Mouse (Mus musculus): Measurements from ENCODE around the gene Gtf2ird2.

DNA sequence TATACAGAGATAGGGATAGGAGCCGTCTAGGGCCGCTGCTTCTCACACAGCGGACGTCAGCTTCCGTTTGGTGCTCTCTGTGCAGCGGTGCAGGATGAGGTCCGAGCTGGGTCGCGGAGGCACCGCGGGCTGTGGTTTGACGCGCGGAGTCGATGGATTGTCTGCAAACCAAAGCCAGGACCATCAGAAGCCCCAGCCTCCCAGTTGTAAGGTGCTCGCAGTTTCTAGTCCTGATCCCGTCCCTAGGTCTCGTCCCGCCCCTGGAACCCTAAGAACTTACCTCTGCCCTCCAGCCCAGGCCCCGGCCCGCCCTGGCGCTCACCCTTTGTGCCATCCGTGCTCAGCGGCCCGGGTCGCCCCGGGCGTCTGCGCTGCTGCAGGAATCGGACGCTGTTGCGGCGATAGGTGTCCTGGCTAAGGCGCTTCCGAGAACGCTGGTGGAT, 37.9 kb downstream of the Gtf2ird2 start:
- TF ChIP-seq CTCF (IDR thresholded peaks at IDR 0.05; ENCODE audit: borderline replicate concordance, insufficient read depth, low read depth, low read length) = no peak
- no peak for TF ChIP-seq POLR2A (IDR thresholded peaks at IDR 0.05; ENCODE audit: borderline replicate concordance, insufficient read depth, low read length)
